Mouse (Mus musculus) heart, embryonic 12.5 days (tissue): ENCODE results near the gene Fam181b. TPM values are rescaled to one million over a fixed set of nuclear protein-coding genes. Genes with fewer than 3 reads are reported as not detected.

Source experiments
- ATAC-seq: fragments of 200-750 bp; cut with Nextera tagmentation; 2 replicates; pipeline ENCODE4 v1.8.0; 2017; ENCODE audit warnings: moderate TSS enrichment, moderate library complexity; ENCODE audit not compliant: insufficient number of reproducible peaks, low FRiP score
- H3K27ac ChIP-seq: fragments of 300-500 bp; sonication (generic); 2 replicates; pipeline ENCODE4 v1.5.1; 2016; ENCODE audit warnings: mild to moderate bottlenecking, moderate library complexity; ENCODE audit not compliant: poor library complexity, severe bottlenecking
- H3K27me3 ChIP-seq: fragments of 300-500 bp; sonication (generic); replicated peaks from 2 replicates; pipeline ENCODE4 v1.6.1; 2016; ENCODE audit warnings: mild to moderate bottlenecking, moderate library complexity
- H3K36me3 ChIP-seq: fragments of 300-500 bp; sonication (generic); 2 replicates; pipeline ENCODE4 v1.6.1; 2016; ENCODE audit warnings: mild to moderate bottlenecking, moderate library complexity
- H3K4me1 ChIP-seq: fragments of 300-500 bp; sonication (generic); replicated peaks from 2 replicates; pipeline ENCODE4 v1.6.1; 2016; ENCODE audit warnings: mild to moderate bottlenecking
- H3K4me2 ChIP-seq: fragments of 300-500 bp; sonication (generic); 2 replicates; pipeline ENCODE4 v1.6.1; 2016; ENCODE audit warnings: mild to moderate bottlenecking, moderate library complexity
- H3K4me3 ChIP-seq: fragments of 300-500 bp; sonication (generic); 2 replicates; pipeline ENCODE4 v1.5.1; 2016; ENCODE audit warnings: mild to moderate bottlenecking
- H3K9ac ChIP-seq: fragments of 300-500 bp; sonication (generic); 2 replicates; pipeline ENCODE4 v1.6.1; 2016; ENCODE audit warnings: mild to moderate bottlenecking, moderate library complexity
- H3K9me3 ChIP-seq: fragments of 300-500 bp; sonication (generic); replicated peaks from 2 replicates; pipeline ENCODE4 v1.6.1; 2016; ENCODE audit warnings: mild to moderate bottlenecking, moderate library complexity
- WGBS: fragments of 180-500 bp; shearing (Covaris S2); methylation state at CpG from one replicate; pipeline ENCODE4 v1.1.7; 2016; 5-methylcytosine and 5-hydroxymethylcytosine counted together
- polyA plus RNA-seq: library from polyadenylated mRNA; unstranded; fragments of >200 nt; fragmentation: Nextera tagmentation; extraction: Ambion mirVana; gene quantifications from 2 replicates; pipeline ENCODE4 v1.2.1, GENCODE M21; 2016

The Fam181b gene
- polyA plus RNA-seq, 1 experiment from 2014 or later = 2.3 TPM

- no peak overlapping the region for H3K27ac ChIP-seq
- 0 out of 2 replicates have a peak, but pooled peaks have one; percentile 4 for ATAC-seq
- peaks cover 8% of the 10 kb centered on the region for H3K4me1 ChIP-seq
- H3K9ac ChIP-seq = peak overlapping the region; percentile 70; the same call in 1 of the 2 replicates
- H3K9me3 ChIP-seq = no peaks in the 10 kb centered on the region
- H3K36me3 ChIP-seq = no peaks in the 10 kb centered on the region
- H3K27me3 ChIP-seq = peaks cover 34% of the 10 kb centered on the region
- 32% methylated on average over 7 of the region's 7 CpGs for WGBS
- peak overlapping the region; percentile 90 for H3K4me2 ChIP-seq
- H3K4me3 ChIP-seq = peak overlapping the region; percentile 61
Measured at GRCm38 (mm10) chr7:93079420-93079784, 263 bp upstream of the Fam181b start.

DNA sequence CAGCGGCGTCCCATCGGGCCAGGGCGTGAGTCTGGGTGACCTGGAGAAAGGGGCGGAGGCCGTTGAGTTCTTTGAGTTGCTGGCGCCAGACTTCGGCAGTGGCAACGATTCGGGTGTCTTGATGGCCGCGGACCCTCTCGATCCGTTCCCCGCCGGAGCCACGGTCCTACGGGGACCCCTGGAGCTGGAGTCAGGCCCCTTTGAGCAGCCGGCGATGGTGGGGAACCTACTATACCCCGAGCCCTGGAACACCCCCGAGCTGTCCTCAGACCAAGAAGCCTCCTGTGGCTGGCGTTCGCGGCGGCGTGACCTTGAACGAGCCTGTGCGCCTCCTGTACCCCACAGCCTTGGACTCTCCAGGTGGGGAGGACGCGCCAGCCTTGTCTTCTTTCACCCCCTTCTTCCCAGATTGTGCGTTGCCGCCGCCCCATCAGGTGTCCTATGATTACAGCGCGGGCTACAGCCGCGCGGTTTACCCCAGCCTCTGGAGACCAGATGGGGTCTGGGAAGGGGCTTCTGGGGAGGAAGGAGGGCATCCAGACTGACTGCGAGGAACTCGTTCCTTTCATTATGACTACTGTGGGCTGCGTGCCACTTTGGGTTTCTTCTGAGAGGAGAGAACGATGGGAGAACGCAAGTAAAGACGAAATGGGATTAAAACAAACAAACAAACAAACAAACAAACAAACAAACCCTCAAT is 1.2 kb downstream of the Fam181b start:
- Histone ChIP-seq H3K27me3 (peaks cover 34% of the 10 kb centered on the region), H3K4me2 (peak overlapping the region; percentile 90), H3K9ac (peak overlapping the region; percentile 70), H3K27ac (no peak overlapping the region), H3K4me1 (peaks cover 8% of the 10 kb centered on the region), H3K9me3 (no peaks in the 10 kb centered on the region), H3K36me3 (no peaks in the 10 kb centered on the region), H3K4me3 (peak overlapping the region; percentile 61)
- 0 out of 2 replicates have a peak, but pooled peaks have one; percentile 24 for ATAC-seq
- WGBS = 1% methylated on average over 45 of the region's 45 CpGs

DNA sequence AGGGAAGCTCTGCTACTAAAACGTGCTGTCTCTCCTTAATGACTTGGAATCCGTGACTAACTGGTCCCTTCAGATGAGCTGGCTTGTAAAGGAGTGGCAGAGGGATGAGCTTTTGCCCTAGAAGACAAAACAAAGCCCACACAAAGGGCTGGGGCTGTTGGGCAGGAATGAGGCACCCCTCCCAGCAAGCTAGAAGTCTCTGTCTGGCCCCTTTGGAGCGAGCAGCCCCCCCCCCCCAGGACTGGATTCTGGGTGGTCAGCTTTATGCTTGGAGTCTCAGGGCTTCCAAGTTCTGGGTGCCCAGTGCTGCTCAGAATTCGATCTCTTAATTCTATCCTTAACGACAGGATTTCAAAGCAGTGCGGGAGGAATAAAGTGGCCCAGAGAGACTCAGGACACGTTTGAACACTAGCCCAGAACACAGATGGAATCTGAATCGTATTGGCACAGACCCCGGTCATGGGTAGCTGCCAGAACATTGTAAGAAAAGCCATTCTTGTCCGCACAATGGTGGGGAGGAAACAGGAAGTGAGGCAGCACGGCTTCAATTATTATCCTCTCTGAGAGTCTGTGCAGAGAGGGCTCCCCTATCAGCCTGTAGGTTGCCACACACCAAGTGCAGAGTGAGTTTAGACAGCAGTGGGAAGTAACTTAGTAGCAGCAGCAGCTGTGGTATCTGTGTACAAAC is 13.8 kb downstream of the Fam181b start:
- WGBS = 30% methylated on average over 11 of the region's 11 CpGs
- Histone ChIP-seq H3K9me3 (no peaks in the 10 kb centered on the region), H3K9ac (no peak overlapping the region), H3K4me3 (no peak overlapping the region), H3K27ac (peak overlapping the region; percentile 32; the same call in 1 of the 2 replicates), H3K4me1 (peaks cover 9% of the 10 kb centered on the region; the same call in 1 of the 2 replicates), H3K27me3 (0 out of 2 replicates have a peak, but pooled peaks cover 3% of the 10 kb centered on the region), H3K4me2 (peak overlapping the region; percentile 29), H3K36me3 (no peaks in the 10 kb centered on the region)
- ATAC-seq = peak; percentile 83

DNA sequence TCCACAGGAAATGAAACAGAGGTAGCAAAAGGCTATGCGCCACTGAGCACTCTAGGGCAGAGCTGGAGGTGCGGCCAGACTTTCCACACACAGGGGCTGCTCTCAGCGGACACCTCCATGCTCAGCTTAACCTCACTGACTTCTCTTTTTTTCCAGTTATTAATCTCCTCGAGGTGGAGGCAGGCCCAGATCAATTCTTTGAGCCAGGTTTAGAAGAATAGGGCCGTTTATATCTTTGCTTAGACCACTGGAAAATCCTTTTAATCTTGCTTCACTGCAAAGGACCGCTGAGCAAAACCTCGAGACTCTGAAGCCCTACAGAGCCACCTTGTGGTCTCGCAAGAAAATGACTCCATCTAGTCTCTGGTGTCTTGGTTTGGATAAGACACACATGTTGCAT is 15.8 kb downstream of the Fam181b start:
- no peaks in the 10 kb centered on the region for H3K36me3 ChIP-seq
- H3K4me2 ChIP-seq = peak overlapping the region; percentile 61
- 7% methylated on average over 8 of the region's 8 CpGs for WGBS
- H3K4me1 ChIP-seq = peaks cover 9% of the 10 kb centered on the region; the same call in 1 of the 2 replicates
- H3K9me3 ChIP-seq = no peaks in the 10 kb centered on the region
- peak; percentile 67 for ATAC-seq
- peak overlapping the region; percentile 25; the same call in 1 of the 2 replicates for H3K4me3 ChIP-seq
- no peak overlapping the region for H3K9ac ChIP-seq
- 0 out of 2 replicates have a peak, but pooled peaks cover 3% of the 10 kb centered on the region for H3K27me3 ChIP-seq
- H3K27ac ChIP-seq = no peak overlapping the region

- no peak overlapping the region for H3K9ac ChIP-seq
- H3K9me3 ChIP-seq = no peaks in the 10 kb centered on the region
- H3K27ac ChIP-seq = no peak overlapping the region
- 78% methylated on average over 2 of the region's 2 CpGs for WGBS
- no peak overlapping the region for H3K4me3 ChIP-seq
- H3K27me3 ChIP-seq = no peaks in the 10 kb centered on the region
- no peak overlapping the region for H3K4me2 ChIP-seq
- H3K4me1 ChIP-seq = no peaks in the 10 kb centered on the region
- H3K36me3 ChIP-seq = no peaks in the 10 kb centered on the region
- no peak for ATAC-seq
Measured at GRCm38 (mm10) chr7:93104776-93105340, 25.2 kb downstream of the Fam181b start.

- Histone ChIP-seq H3K4me3 (no peak overlapping the region), H3K4me1 (no peaks in the 10 kb centered on the region), H3K9me3 (no peaks in the 10 kb centered on the region), H3K4me2 (no peak overlapping the region), H3K36me3 (no peaks in the 10 kb centered on the region), H3K27ac (no peak overlapping the region), H3K9ac (no peak overlapping the region), H3K27me3 (no peaks in the 10 kb centered on the region)
- ATAC-seq = no peak
- WGBS = 71% methylated on average over 2 of the region's 2 CpGs
Measured at GRCm38 (mm10) chr7:93110370-93110965, 30.8 kb downstream of the Fam181b start.

- Histone ChIP-seq H3K27ac (no peak overlapping the region), H3K4me2 (no peak overlapping the region), H3K9ac (no peak overlapping the region), H3K27me3 (no peaks in the 10 kb centered on the region), H3K36me3 (no peaks in the 10 kb centered on the region), H3K9me3 (no peaks in the 10 kb centered on the region), H3K4me3 (no peak overlapping the region), H3K4me1 (no peaks in the 10 kb centered on the region)
- no peak for ATAC-seq
- WGBS = 81% methylated on average over 6 of the region's 6 CpGs
Measured at GRCm38 (mm10) chr7:93111056-93111455, 31.4 kb downstream of the Fam181b start.

DNA sequence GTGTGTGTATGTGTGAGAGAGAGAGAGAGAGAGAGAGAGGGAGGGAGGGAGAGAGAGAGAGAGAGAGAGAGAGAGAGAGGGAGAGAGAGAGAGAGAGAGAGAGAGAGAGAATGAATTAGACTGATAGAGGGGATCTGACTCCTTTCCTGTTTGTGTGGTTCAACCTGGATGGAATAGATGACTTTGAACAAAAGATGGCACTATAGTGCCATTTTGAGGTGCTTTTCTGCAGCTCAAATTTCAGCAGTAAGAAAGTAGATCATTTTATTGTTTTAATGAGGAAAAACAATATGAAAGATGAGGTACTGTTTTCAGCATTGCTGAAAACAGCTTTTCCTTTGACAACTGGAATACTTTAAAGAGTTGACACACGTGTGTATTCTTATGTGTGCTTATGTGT is 37.9 kb downstream of the Fam181b start:
- Histone ChIP-seq H3K27me3 (no peaks in the 10 kb centered on the region), H3K27ac (no peak overlapping the region), H3K4me1 (no peaks in the 10 kb centered on the region), H3K4me3 (no peak overlapping the region), H3K9ac (no peak overlapping the region), H3K9me3 (no peaks in the 10 kb centered on the region), H3K36me3 (no peaks in the 10 kb centered on the region), H3K4me2 (no peak overlapping the region)
- WGBS = 53% methylated on average over 1 of the region's 1 CpGs
- no peak for ATAC-seq

GRCm38 (mm10) chr7:93123936-93124335 is 44.3 kb downstream of the Fam181b start:
- H3K4me3 ChIP-seq = no peak overlapping the region
- no peak overlapping the region for H3K4me2 ChIP-seq
- no peaks in the 10 kb centered on the region for H3K9me3 ChIP-seq
- ATAC-seq = no peak
- no peaks in the 10 kb centered on the region for H3K36me3 ChIP-seq
- H3K9ac ChIP-seq = no peak overlapping the region
- H3K27me3 ChIP-seq = no peaks in the 10 kb centered on the region
- WGBS = 61% methylated on average over 1 of the region's 1 CpGs
- no peaks in the 10 kb centered on the region for H3K4me1 ChIP-seq
- no peak overlapping the region for H3K27ac ChIP-seq
